Mouse (Mus musculus) heart, embryonic 14.5 days (tissue): Measurements from ENCODE around the gene Ccn5. TPM values are rescaled to one million over a fixed set of nuclear protein-coding genes. Genes with fewer than 3 reads are reported as not detected.

ENCODE experiments used
- ATAC-seq: fragments of 200-750 bp; cut with Nextera tagmentation; 2 replicates; pipeline ENCODE4 v1.8.0; 2017; ENCODE audit warnings: low read depth, moderate TSS enrichment; ENCODE audit not compliant: insufficient number of reproducible peaks, insufficient read depth, low FRiP score
- H3K27ac ChIP-seq, 2 experiments: fragments of 200-500 bp in 1 of 2; fragments of 300-500 bp in 1 of 2; sonication (generic) in 1 of 2; replicated peaks in 1 of 2; 2 replicates each; pipeline ENCODE4 v1.5.1; 2012 to 2014; ENCODE audit warnings: low read depth in 2 of 2, low read length in 2 of 2, control low read depth in 1 of 2, mild to moderate bottlenecking in 1 of 2, mixed read lengths in 1 of 2; ENCODE audit not compliant: control insufficient read depth in 1 of 2, insufficient read depth in 1 of 2
- H3K27me3 ChIP-seq: fragments of 300-500 bp; sonication (generic); 2 replicates; pipeline ENCODE4 v1.6.1; 2014; ENCODE audit warnings: mild to moderate bottlenecking, low read length, control low read depth; ENCODE audit not compliant: control insufficient read depth, insufficient read depth
- H3K36me3 ChIP-seq: fragments of 300-500 bp; sonication (generic); 2 replicates; pipeline ENCODE4 v1.6.1; 2014; ENCODE audit warnings: mild to moderate bottlenecking, control low read depth, low read length, mixed read lengths; ENCODE audit not compliant: control insufficient read depth, insufficient read depth
- H3K4me1 ChIP-seq, 2 experiments: fragments of 200-500 bp in 1 of 2; fragments of 300-500 bp in 1 of 2; sonication (generic) in 1 of 2; 2 replicates each; pipeline ENCODE4 v1.6.1; 2012 to 2014; ENCODE audit warnings: low read length in 2 of 2, control low read depth in 1 of 2, mixed read lengths in 1 of 2; ENCODE audit not compliant: control insufficient read depth in 2 of 2, insufficient read depth in 2 of 2
- H3K4me2 ChIP-seq: fragments of 300-500 bp; sonication (generic); 2 replicates; pipeline ENCODE4 v1.6.1; 2014; ENCODE audit warnings: mild to moderate bottlenecking, low read length
- H3K4me3 ChIP-seq, 2 experiments: fragments of 200-500 bp in 1 of 2; fragments of 300-500 bp in 1 of 2; sonication (generic) in 1 of 2; 2 replicates each; pipeline ENCODE4 v1.5.1; 2012 to 2014; ENCODE audit warnings: low read length in 2 of 2, mild to moderate bottlenecking in 2 of 2, control low read depth in 1 of 2, low read depth in 1 of 2, moderate library complexity in 1 of 2; ENCODE audit not compliant: control insufficient read depth in 1 of 2, insufficient read depth in 1 of 2
- H3K9ac ChIP-seq: fragments of 300-500 bp; sonication (generic); 2 replicates; pipeline ENCODE4 v1.6.1; 2014; ENCODE audit warnings: mild to moderate bottlenecking, low read length
- H3K9me3 ChIP-seq: fragments of 300-500 bp; sonication (generic); 2 replicates; pipeline ENCODE4 v1.6.1; 2016; ENCODE audit warnings: low read length, control low read depth; ENCODE audit not compliant: control insufficient read depth
- WGBS: fragments of 180-500 bp; shearing (Covaris S2); extraction: QIAGEN DNeasy Blood & Tissue Kit; methylation state at CpG from one replicate; pipeline ENCODE4 v1.1.7; 2014; 5-methylcytosine and 5-hydroxymethylcytosine counted together
- polyA plus RNA-seq: library from polyadenylated mRNA; unstranded; fragments of >200 nt; fragmentation: Nextera tagmentation; extraction: Ambion mirVana; gene quantifications from 2 replicates; pipeline ENCODE4 v1.2.1, GENCODE M21; 2014

Ccn5 gene
- polyA plus RNA-seq, 1 experiment from 2014 or later = 0.57 TPM

- Histone ChIP-seq H3K9me3 (no peaks in the 10 kb centered on the region), H3K4me3 (no peak overlapping the region), H3K4me1 (no peaks in the 10 kb centered on the region), H3K36me3 (no peaks in the 10 kb centered on the region), H3K27me3 (peaks cover 15% of the 10 kb centered on the region), H3K4me2 (no peak overlapping the region), H3K27ac (no peak overlapping the region), H3K9ac (no peak overlapping the region)
- ATAC-seq = no peak
- WGBS = 66% methylated on average over 5 of the region's 5 CpGs
These were observed 49.1 kb downstream of the Ccn5 start for GRCm38 (mm10) chr2:163869783-163870182.

- peaks cover 13% of the 10 kb centered on the region for H3K27me3 ChIP-seq
- 68% methylated on average over 4 of the region's 4 CpGs for WGBS
- H3K36me3 ChIP-seq = no peaks in the 10 kb centered on the region
- no peak for ATAC-seq
- H3K4me3 ChIP-seq = no peak overlapping the region
- no peaks in the 10 kb centered on the region for H3K9me3 ChIP-seq
- no peak overlapping the region for H3K27ac ChIP-seq
- peaks cover 3 to 5% of the 10 kb centered on the region in 2 experiments; a peak in 3 of 4 replicates for H3K4me1 ChIP-seq
- no peak overlapping the region for H3K4me2 ChIP-seq
- no peak overlapping the region for H3K9ac ChIP-seq
These were observed 50.6 kb downstream of the Ccn5 start for GRCm38 (mm10) chr2:163871266-163871665.

- Histone ChIP-seq H3K4me1 (peaks cover 3 to 5% of the 10 kb centered on the region in 2 experiments), H3K27ac (no peak overlapping the region), H3K27me3 (peaks cover 8% of the 10 kb centered on the region; the same call in 1 of the 2 replicates), H3K9me3 (no peaks in the 10 kb centered on the region), H3K4me3 (no peak overlapping the region), H3K9ac (no peak overlapping the region), H3K36me3 (no peaks in the 10 kb centered on the region), H3K4me2 (no peak overlapping the region)
- 59% methylated on average over 3 of the region's 3 CpGs for WGBS
- ATAC-seq = no peak
These were observed 51.2 kb downstream of the Ccn5 start for GRCm38 (mm10) chr2:163871906-163872305.

- no peak overlapping the region for H3K27ac ChIP-seq
- ATAC-seq = no peak
- no peak overlapping the region for H3K9ac ChIP-seq
- H3K36me3 ChIP-seq = no peaks in the 10 kb centered on the region
- H3K27me3 ChIP-seq = peaks cover 22% of the 10 kb centered on the region
- no peak overlapping the region for H3K4me2 ChIP-seq
- no peaks in the 10 kb centered on the region for H3K9me3 ChIP-seq
- 45% methylated on average over 5 of the region's 5 CpGs for WGBS
- H3K4me3 ChIP-seq = no peak overlapping the region
- peaks cover 5 to 6% of the 10 kb centered on the region in 2 experiments for H3K4me1 ChIP-seq
These were observed 54.2 kb downstream of the Ccn5 start for GRCm38 (mm10) chr2:163874877-163875276.

GRCm38 (mm10) chr2:163875484-163875883 is 54.8 kb downstream of the Ccn5 start:
- Histone ChIP-seq H3K9ac (no peak overlapping the region), H3K36me3 (no peaks in the 10 kb centered on the region), H3K4me2 (no peak overlapping the region), H3K4me1 (peaks cover 5 to 6% of the 10 kb centered on the region in 2 experiments), H3K27me3 (peaks cover 17% of the 10 kb centered on the region), H3K4me3 (no peak overlapping the region), H3K9me3 (no peaks in the 10 kb centered on the region), H3K27ac (no peak overlapping the region)
- 68% methylated on average over 7 of the region's 7 CpGs for WGBS
- ATAC-seq = no peak

- no peak for ATAC-seq
- no peak overlapping the region for H3K27ac ChIP-seq
- H3K4me2 ChIP-seq = no peak overlapping the region
- WGBS = 72% methylated on average over 14 of the region's 14 CpGs
- H3K4me1 ChIP-seq = peaks cover 5 to 6% of the 10 kb centered on the region in 2 experiments
- H3K4me3 ChIP-seq = no peak overlapping the region
- H3K27me3 ChIP-seq = peaks cover 14% of the 10 kb centered on the region
- H3K9ac ChIP-seq = no peak overlapping the region
- no peaks in the 10 kb centered on the region for H3K9me3 ChIP-seq
- H3K36me3 ChIP-seq = no peaks in the 10 kb centered on the region
These were observed 56.3 kb downstream of the Ccn5 start for GRCm38 (mm10) chr2:163876830-163877498.

- H3K4me2 ChIP-seq = no peak overlapping the region
- WGBS = 57% methylated on average over 6 of the region's 6 CpGs
- no peaks in the 10 kb centered on the region for H3K9me3 ChIP-seq
- H3K27ac ChIP-seq = no peak overlapping the region
- no peak overlapping the region for H3K4me3 ChIP-seq
- H3K27me3 ChIP-seq = peaks cover 31% of the 10 kb centered on the region
- H3K36me3 ChIP-seq = no peaks in the 10 kb centered on the region
- ATAC-seq = no peak
- H3K9ac ChIP-seq = no peak overlapping the region
- H3K4me1 ChIP-seq = peaks cover 0 to 2% of the 10 kb centered on the region in 2 experiments; a peak in 2 of 4 replicates
These were observed 60.2 kb downstream of the Ccn5 start for GRCm38 (mm10) chr2:163880891-163881290.
